Mouse (Mus musculus) spleen, adult 2 months (tissue): ENCODE data around the gene Cysrt1.

Experiments
- CTCF ChIP-seq: fragments of 200-500 bp; IDR thresholded peaks from 2 replicates; pipeline ENCODE4 v1.5.1; 2011; ENCODE audit warnings: mild to moderate bottlenecking, inconsistent platforms; ENCODE audit not compliant: insufficient read depth, insufficient read length, insufficient replicate concordance; ENCODE audit errors: extremely low read depth
- POLR2A ChIP-seq: fragments of 200-500 bp; IDR thresholded peaks from 2 replicates; pipeline ENCODE4 v1.6.1; 2011; ENCODE audit warnings: low read depth, low read length, inconsistent platforms

- TF ChIP-seq CTCF = no peak
- TF ChIP-seq POLR2A = no peak
Measured at GRCm38 (mm10) chr2:25288734-25289345, 46.6 kb upstream of the Cysrt1 start.
